Comparison of ENCODE assay signal across 16 mouse cellular contexts in genomic region chr5:86839472-86839871, GRCm38 (mm10).
"Had no signal": no experiment of that assay in that cellular context is flagged by ENCODE, and none has a peak within 500 bp of the region (broad histone marks: within the 10 kb centered on the region; RNA-seq: fewer than 3 reads in every experiment).

No protein-coding gene starts in this region.

- H3K27ac ChIP-seq: limb, embryonic 15.5 days; liver, embryonic 13.5 days; macrophage; midbrain, embryonic 13.5 days; neural tube, embryonic 12.5 days; stomach, embryonic 15.5 days had no signal

- DNase-seq: kidney, adult 18-20 months; kidney, postnatal 25 days; layer of hippocampus, adult 9-11 months; layer of hippocampus, postnatal 36 days; liver, embryonic 13.5 days; liver, postnatal 0 days; lung, postnatal 10 days; right cerebral cortex, postnatal 14 days; thymus, adult 2 months; thymus, postnatal 25 days had no signal

- H3K4me1 ChIP-seq: limb, embryonic 15.5 days; liver, embryonic 13.5 days; megakaryocyte, embryonic 14.5 days; midbrain, embryonic 13.5 days; neural tube, embryonic 12.5 days; stomach, embryonic 15.5 days had no signal

- H3K27me3 ChIP-seq: limb, embryonic 15.5 days; liver, embryonic 13.5 days; megakaryocyte, embryonic 14.5 days; midbrain, embryonic 13.5 days; neural tube, embryonic 12.5 days; stomach, embryonic 15.5 days had no signal

- H3K36me3 ChIP-seq: stomach, embryonic 15.5 days had no signal

- ATAC-seq: liver, postnatal 0 days; midbrain, embryonic 13.5 days had no signal

- H3K9me3 ChIP-seq: limb, embryonic 15.5 days; liver, embryonic 13.5 days; neural tube, embryonic 12.5 days; stomach, embryonic 15.5 days had no signal

- H3K4me2 ChIP-seq: limb, embryonic 15.5 days; liver, embryonic 13.5 days; midbrain, embryonic 13.5 days; neural tube, embryonic 12.5 days; stomach, embryonic 15.5 days had no signal

- H3K4me3 ChIP-seq: limb, embryonic 15.5 days; liver, embryonic 13.5 days; megakaryocyte, embryonic 14.5 days; midbrain, embryonic 13.5 days; neural tube, embryonic 12.5 days; stomach, embryonic 15.5 days had no signal

- H3K9ac ChIP-seq: limb, embryonic 15.5 days; liver, embryonic 13.5 days; liver, postnatal 0 days; midbrain, embryonic 13.5 days; neural tube, embryonic 12.5 days; stomach, embryonic 15.5 days had no signal
